Mouse (Mus musculus): Measurements from ENCODE around the gene Copg1.

The Copg1 gene

DNA sequence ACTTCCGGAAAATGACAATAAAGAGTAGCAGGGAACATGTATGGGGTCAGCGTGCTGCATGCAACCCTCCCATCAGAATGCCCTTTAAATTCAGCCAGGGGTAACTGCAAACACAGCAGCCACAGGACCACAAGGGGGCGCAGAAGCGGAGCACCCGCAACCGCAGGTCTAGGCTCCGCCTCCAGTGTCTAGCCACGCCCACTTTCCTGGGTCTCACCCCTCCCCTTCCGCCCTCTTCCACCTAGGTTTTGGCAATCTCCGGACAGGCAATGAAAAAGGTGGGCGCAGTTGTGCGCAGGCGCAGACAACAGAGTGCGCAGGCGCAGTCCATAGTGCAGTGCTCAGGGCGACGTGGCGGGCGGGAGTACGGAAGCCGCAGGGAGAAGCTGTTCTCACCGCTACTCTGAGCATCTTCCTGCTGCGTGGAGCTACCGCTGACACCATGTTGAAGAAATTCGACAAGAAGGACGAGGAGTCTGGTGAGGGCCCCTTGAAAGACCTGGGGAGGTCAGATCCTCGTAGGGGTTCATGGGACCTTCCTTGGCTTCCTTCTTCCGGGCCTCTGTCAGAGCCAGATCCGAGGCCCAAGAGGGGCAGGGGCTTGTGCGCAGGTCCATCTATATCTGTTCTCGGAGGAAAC, at the start of gene Copg1:
Copg1 (plus strand) TSS at position 221 of the 640 bp plus-strand sequence.
- DNase-seq (ENCODE audit: extremely low spot score, low read depth, low spot score), result peak; percentile 99

DNA sequence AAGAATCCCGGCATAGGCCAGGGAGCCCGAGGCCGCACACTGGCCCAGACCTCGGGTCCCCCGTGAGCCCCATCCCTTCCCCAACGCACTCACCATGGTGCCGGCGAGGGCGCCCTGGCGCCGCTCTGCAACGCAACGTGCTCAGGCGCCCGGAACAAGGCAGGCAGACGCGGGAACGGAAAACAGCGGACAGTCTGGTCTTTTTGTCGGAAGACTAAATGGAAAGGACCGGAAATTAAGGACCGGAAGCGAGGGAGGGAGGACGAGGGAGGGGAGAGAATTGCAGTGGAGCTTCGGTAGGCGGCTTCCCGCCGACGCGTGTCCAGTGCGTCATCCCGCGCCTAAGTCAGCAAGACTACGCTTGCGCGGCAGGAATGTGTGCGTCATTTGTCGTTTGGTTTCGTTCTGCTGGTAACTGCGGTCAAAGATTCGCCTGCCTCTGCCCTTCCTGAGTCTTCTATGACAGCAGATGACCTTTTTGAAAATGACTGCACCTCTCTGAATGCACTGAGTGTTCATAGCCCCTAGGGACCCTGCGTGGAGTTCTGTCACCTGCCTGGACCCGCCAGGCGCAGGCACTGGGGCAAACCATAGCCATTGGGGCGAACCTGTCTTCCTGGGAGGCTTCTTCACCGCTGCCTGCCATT, 48.9 kb upstream of the Copg1 start, which contains the start of gene Isy1:
Isy1 (minus strand) TSS at position 248 of the 647 bp plus-strand sequence.
- DNase-seq (ENCODE audit: extremely low spot score, low read depth, low spot score), result peak; percentile 95

DNA sequence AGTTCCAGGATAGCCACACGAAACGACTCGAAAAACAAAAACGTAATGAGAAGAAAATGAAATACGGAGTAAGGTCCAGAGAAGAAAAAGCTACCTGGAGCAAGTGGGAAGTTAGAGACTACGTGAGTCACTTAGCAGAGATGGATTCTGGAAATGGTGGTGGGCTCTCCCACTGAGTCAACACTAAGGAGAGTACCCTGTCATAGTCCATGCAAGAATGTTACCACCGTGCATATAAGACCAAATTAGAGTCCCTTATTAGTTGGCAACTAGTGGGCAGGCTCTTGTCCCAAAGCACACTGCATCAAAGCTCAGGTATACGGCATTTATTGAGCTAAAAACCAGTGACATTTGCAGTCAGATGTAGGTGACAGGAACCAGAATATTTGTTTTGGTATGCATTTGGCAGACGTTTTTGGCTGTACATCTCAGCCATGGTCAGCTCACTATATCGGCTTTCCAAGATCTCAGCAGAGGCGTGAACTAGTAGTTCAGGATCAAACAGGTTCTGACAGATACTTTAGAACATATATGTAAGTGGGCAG, 47.7 kb upstream of the Copg1 start:
- DNase-seq (ENCODE audit: extremely low spot score, low read depth, low spot score), result no peak

DNA sequence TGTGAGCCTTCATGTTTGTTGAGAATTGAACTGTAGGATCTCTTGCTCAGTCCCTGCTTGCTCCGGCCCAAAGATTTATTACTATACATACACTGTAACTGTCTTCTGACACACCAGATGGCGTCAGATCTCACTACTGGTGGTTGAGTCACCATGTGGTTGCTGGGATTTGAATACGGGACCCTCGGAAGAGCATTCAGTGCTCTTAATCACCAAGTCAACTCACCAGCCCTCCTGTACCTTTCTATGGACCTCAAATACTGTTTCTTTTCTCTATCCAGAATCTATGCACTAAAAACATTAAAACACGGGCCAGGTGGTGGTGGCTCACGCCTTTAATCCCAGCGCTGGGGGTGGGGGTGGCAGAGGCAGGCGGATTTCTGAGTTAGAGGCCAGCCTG, 46.0 kb upstream of the Copg1 start:
- no peak for DNase-seq (ENCODE audit: extremely low spot score, low read depth, low spot score)

DNA sequence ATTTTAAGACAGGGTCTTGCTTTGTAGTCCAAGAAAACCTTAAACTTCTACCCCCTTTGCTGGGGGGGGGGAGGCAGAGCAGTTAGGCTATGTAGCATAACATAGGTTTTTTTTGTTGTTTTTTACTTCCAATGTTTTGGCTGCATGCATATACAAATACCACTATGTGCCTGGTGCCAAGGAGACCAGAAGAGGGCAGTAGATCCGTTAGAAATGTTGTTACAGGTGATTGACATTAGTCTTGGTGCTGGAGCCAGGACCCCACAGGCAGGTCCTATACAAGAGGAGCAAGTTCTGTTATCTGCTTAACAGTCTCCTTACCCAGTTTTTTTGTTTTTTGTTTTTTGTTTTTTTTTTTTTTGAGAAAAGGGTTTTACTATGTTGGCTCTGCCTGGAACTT, 45.4 kb upstream of the Copg1 start:
- DNase-seq (ENCODE audit: extremely low spot score, low read depth, low spot score), result no peak

DNA sequence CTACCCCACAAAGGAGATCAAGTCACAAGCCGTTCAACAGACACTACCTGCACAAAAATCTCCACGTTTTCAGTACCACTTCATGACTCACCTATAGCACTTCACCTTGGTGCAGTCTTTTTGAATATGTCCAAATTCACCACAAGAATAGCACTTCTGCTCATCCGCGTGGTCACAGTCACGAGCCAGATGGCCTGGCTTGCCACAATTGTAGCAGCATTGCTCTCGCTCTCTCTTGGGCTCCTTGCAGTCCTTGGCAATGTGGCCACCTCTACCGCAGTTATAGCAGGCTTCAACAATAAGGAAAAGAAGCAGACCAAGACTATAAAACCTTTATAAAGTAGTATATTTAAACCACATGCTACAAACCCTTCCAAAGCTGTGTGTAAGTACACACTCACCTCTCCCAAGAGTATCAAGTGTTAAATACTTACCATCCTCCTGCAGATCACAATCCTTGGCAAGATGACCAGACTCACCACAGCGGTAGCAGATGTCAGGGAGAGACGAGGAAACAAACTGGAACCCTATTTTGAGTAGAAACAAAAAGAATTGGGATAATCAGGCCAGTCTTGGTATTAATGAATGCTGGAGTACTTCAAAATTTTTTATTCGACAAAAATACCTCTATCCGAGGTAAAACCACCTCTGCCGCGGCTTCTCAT, 42.5 kb upstream of the Copg1 start:
- no peak for DNase-seq (ENCODE audit: extremely low spot score, low read depth, low spot score)

DNA sequence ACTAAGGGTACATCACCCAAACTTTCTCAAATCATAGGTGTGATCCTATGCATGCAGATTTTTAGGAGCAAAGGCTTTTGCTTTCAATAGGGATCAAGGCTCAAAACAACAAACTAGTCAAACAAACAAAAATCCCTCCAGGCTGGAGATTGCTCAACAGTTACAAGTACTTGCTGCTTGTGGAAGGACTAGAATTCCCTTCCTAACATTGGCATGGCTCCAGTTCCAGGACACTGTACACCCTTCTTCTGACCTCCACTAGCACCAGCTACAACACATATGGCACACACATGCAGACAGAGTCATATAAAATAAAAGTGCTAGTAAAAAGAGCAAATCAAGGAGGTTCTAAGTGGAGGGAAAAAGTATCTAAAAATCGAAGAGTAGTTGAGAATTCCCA, 40.8 kb upstream of the Copg1 start:
- DNase-seq (ENCODE audit: extremely low spot score, low read depth, low spot score), result no peak

DNA sequence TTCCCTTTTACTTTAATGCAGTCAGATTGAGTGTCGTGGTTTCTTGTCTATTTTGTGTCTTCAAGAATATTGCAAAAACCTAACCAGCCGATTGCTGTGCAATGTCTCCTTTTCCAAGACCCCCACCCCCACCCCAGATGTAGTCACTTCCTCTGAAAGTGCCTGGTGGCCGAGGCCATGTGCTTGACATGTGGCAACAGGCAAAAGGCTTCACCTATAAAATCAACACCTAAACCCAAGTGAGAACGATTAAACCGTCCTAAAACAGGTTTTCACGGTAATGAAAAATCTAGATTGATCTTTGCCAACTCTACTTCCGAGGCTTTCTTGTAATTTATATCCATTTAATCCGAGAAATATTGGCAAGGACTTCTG, 37.8 kb upstream of the Copg1 start:
- peak; percentile 58 for DNase-seq (ENCODE audit: extremely low spot score, low read depth, low spot score)

DNA sequence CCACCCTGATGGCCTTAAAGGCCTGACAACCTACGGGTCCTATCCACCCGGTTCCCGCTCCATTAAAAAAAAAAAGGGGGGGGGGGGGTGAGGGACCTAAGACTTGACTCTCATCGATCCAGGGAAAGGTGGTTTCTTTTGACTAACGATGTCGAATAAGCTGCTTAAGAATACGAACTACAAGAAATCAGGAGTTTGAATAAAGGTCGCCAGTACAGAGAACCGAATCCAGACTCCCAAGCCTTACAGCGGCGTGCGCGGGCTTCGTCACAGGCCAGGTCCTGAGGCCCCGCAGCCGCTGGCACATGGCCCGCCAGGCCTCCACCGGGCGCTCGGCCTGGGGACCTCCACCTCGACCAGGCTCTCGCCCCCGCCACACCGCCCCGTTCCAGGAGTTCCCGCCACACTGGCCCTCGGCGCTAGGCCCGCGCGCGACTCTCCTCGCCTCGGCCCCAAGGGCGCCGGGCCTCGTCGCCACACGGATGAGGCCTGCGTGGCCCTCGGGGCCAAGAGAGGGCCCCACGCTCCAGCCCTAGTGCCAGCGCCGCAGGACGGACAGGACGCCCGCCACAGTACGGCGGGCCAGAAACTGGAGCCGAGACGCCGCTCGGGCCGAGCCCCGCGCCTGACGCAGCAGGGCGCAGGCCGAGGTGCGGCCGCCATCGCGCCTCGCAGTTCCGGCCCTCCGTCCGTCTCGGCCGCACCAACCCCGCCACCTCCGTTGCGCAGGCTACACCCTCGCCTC, 37.3 kb upstream of the Copg1 start:
- no peak for DNase-seq (ENCODE audit: extremely low spot score, low read depth, low spot score)

DNA sequence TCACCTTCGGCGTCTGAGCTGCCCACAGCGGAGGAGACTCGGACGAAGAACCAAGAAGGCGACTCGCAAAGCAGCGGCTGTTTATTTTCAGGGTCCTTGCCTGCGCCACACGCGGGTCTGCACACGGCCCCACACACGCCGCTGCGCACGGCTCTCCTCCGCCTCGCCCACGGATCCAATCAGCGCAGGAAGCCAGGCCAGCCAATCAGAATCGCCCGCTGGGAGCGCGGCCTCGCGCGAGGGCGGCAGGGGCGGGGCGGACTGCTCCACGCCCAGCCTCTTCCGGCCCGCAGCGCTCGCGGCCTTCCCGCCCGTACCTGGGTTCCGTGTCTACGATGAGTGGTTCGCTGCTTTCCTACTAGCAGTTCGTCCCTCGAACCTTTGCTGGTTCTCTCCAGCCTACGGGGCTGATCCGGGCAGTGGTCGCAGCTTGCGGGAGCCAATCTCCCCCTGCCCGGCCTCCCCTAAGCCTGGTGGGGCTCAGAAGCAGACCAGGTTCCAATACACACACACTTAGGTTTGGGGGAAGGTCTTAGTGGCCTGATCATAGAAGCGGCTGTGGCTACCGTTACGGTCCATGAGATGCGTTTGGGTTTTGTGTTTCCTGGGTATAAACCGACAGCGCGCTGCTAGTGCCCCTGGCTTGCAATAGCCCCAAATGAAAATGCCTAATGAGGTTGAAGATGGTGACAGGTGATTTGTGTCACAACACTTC, 36.6 kb upstream of the Copg1 start, which contains the start of gene Cnbp:
Cnbp (minus strand) TSS at position 207 of the 715 bp plus-strand sequence.
- DNase-seq (ENCODE audit: extremely low spot score, low read depth, low spot score), result peak; percentile 86

DNA sequence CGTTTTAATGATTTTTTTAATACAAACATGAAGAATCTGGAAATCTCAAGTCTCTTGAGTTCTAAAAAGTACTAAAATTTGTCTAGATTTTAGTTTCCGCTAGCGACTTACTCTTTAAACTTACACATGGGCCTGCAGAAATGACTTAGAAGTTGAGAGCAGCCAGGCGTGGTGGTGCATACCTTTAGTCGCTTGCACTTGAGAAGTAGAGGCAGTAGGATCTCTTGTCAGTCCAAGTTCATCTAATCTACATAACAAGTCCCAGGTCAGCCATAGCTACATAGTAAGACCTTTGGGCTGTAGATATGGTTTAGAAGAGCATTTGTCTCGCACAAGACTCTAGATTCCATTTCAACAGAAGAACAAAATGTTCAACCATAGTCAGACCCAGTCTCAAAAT, 35.7 kb upstream of the Copg1 start:
- no peak for DNase-seq (ENCODE audit: extremely low spot score, low read depth, low spot score)

DNA sequence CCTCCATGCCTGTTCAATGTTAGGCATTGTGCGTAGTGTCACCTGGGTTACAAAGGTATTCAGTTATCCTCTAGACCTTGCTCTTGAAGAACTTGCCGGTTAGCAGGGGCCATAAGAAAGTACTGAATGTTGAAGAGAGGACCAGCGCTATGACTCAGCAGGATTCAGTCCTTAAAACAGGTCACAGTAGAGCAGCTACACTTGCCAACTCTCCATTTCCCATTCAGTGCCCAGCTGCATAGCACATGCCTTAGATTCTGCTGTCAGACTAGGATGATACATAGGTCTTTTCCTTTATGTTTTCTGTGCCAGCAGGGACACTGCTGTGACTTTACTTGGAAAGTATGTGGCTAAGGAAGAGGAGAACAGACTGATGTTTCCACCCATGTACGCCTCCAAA, 34.2 kb upstream of the Copg1 start:
- DNase-seq (ENCODE audit: extremely low spot score, low read depth, low spot score), result no peak

DNA sequence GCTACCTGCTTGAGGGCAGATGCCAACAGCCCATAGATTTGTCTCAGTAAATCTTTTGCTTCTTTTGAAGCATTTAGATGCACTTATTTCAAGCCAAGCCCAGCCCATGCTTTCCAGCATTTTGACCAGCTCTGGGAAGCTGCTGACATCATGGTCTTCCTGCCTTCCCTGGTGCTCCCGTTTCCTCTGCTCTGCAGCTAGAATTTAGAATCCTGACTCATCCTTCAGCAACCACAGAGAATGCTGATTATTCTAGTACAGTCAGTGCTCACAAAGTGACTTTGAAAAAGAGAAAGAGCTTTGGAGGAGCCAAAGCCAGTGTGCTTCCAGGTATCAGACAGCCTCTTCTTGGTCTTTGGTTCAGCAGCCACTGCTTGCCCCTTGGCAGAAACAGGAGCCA, 30.5 kb upstream of the Copg1 start:
- DNase-seq (ENCODE audit: extremely low spot score, low read depth, low spot score), result no peak

DNA sequence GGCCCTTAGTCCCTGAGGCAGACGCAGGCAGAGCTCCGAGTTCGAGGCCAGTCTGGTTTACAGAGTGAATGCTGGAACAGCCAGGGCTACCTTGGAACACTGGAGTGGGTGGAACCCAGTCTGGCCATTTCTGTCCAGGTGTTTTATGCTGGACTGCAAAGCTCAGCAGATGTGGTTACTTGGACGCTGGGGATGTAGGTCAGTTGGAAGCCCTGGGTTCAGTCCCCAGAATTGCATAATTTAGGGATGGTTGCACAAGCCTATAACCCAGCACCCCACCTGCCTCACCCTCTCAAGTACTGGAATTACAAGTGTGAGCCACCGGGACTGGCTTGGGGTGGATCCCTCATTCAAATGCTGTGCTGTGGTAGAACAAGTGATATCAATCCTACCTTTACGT, 21.4 kb upstream of the Copg1 start:
- no peak for DNase-seq (ENCODE audit: extremely low spot score, low read depth, low spot score)

DNA sequence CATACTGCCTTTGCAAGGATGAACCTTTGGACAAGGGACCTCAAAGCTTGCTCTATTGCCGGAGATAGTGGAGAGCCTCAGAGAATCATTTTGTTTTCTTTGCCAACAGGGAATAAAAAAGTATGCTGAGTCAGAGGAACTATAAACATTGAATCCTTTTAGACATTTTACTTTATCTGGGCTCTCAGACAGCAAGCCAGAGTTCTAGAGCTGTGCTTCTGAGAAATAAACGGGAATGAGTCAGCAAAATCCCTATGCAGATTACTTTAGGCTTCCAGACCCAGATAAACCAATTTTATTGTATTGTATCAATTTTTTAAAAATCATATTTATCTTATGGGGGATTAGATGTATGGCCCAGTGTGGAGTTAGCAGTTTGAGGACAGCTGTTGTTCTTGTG, 20.4 kb upstream of the Copg1 start:
- no peak for DNase-seq (ENCODE audit: extremely low spot score, low read depth, low spot score)

DNA sequence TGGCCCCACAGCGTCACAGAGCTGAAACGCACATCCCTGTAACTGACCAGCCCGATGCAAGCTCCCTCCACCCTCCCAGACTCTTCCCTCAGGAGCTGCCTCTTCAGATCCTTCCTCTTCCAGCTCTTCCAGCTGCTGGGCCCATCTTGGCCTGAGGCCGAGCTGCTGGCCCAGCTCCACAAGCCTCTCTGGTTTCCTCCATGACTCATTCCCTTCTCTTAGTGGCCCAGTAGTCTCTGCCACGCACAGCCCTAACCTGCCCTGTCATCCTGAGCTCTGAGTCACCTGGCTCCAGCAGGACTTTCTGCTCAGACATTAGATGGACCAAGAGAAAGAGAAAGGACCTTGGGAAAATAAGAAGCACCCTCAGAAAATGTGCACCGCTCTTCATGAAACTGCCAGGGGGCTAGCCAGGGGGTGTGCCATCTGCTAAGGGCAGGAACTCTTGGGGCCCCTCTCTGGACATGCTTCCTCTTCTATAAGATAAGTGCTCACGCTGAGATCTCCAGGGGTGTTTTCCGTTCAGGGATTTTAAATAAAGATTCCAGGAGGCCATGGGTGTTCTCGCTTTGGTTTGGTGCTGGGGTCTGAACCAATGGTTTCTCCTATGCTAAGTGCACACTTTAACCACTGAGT, 18.6 kb upstream of the Copg1 start:
- DNase-seq (ENCODE audit: extremely low spot score, low read depth, low spot score), result no peak

DNA sequence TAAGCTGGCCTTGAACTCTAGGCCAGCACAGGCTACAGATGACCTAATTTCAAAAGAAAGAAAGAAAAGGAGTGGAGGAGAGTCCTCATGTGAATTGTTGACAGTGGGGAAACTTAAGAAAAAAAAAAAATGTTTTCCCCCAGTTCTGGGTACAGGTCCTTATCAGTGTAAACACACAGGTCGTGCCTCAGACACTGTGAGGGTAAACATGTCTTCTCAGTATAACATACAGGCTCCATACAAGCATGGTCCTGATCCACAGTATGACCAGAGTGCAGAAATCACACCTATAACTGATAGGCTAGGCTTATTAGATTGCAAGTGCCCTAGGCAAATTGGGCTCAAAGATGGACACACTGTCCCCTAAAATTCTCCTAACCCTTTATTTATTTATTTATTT, 17.2 kb upstream of the Copg1 start:
- no peak for DNase-seq (ENCODE audit: extremely low spot score, low read depth, low spot score)

DNA sequence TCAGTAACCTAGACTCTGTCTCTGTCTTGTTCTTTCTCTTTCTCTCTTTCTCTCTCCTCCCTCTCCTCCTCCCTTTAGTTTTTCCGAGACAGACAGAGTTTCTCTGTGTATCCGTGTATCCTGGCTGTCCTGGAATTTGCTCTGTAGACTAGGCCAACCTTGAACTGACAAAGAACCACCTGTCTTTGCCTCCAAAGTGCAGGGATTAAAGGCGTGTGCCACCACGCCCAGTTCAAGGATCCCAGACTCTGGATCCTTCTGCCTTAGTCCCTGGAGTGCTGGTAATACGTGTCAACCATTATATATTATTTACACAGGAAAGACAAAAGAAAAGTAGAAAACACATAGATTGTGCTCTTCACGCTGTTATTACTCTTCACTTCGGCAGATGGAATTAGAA, 16.4 kb upstream of the Copg1 start:
- no peak for DNase-seq (ENCODE audit: extremely low spot score, low read depth, low spot score)

DNA sequence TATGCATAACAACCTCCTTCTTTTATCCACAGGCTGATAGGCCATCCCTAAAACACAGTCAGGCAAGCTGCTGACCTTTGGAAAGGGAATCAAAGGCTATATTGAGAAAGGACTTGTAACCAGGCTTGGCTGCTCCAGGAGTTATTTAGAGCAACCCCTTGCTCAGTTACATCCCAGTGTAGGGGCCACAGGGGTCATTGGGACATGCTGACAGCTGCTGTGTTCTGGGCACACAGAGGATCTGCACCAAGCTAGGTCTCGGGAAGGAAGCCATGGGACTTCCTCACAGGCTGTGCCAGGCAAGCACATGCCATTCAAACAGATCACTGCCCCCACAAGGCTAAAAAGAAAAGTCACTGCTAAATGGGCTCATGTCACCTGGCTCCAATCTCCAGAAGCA, 14.5 kb upstream of the Copg1 start:
- DNase-seq (ENCODE audit: extremely low spot score, low read depth, low spot score), result no peak

DNA sequence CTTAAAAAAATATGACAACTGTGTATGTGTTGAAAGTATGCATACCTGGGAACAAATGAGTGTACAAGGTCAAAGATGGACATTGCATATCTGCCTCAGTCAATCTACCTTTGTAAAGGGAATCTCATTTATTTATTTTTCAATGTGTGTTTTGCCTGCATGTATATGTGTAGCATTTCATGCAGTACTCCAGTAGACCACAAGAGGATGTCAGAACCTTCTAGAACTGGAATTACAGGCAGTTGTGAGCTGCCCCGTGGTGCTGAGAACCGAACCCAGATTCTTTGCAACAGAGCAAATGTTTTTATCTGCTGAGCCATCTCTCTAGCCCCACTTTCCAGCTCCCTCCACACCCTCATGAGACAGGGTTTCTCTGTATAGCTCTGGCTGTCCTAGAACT, 13.7 kb upstream of the Copg1 start:
- DNase-seq (ENCODE audit: extremely low spot score, low read depth, low spot score), result no peak

Measured in hindlimb bud, embryonic 11.5 days (tissue).